Mouse (Mus musculus): ENCODE measurements around the gene Reep3.

DNA sequence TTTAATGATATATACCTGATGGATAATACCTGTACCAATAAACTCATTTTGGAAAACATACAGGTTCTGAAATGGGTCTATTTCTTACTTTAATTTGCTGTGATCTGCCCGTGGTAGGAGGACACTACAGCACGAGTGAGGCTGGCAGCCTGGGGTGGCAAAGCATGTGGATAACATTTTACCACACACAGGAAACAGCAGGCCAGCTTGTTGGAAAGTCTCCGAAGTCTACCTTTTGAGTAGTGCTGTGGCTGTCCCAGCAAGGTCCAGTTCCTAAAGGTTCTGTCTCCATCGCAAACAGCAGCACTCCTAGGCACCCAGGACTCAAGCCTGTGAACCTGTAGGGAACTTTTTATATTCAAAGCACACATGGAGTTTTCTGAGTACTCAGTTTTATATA is 48.9 kb upstream of the Reep3 start:
- no peak for TF ChIP-seq CTCF (IDR thresholded peaks at IDR 0.05; ENCODE audit: borderline replicate concordance, control insufficient read depth, extremely low read depth, insufficient read depth, low read length, poor library complexity)
- no peak for TF ChIP-seq POLR2A (IDR thresholded peaks at IDR 0.05; ENCODE audit: control insufficient read depth, extremely low read depth, insufficient read depth, low read length, poor library complexity)
